Mouse (Mus musculus) spleen, adult 2 months (tissue): ENCODE measurements around the gene Tor1b.

Source experiments
- CTCF ChIP-seq: fragments of 200-500 bp; IDR thresholded peaks from 2 replicates; pipeline ENCODE4 v1.5.1; 2011; ENCODE audit warnings: mild to moderate bottlenecking, inconsistent platforms; ENCODE audit not compliant: insufficient read depth, insufficient read length, insufficient replicate concordance; ENCODE audit errors: extremely low read depth
- POLR2A ChIP-seq: fragments of 200-500 bp; IDR thresholded peaks from 2 replicates; pipeline ENCODE4 v1.6.1; 2011; ENCODE audit warnings: low read depth, low read length, inconsistent platforms

DNA sequence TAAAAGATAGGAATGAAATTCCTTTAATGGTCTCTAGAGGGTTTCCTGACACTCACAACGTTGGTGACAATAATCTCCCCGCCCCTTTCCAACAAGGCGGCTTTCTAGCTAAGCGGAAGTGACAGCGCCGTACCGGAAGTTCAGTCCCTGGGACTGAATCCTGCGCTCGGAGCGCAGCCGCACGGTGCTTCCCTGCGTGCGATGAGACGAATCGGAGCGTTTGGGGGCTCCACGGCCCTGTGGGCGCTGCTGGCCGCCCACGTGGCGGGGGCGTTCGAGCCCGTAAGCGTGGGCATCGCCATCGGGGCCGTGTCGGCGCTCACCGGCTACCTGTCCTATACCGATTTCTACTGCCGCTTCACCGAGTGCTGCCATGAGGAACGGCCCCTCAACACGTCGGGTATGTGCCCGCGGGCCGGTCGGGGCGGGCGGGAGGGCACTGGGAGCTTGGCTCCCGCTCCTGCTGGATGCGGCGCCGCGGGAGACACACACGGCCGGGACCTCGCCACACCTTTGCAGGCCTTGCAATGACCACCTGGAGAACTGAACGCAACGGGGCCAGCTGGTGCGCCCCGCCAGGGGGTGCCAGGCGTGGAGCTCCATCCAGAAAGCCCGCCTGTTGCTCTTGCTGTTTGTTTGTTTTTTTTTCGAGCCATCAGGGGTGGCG lies at the start of gene Tor1b:
- TF ChIP-seq CTCF, result peak; percentile 2; the same call in 1 of the 2 replicates
- peak; percentile 97 for TF ChIP-seq POLR2A
